Mouse (Mus musculus) forebrain, embryonic 13.5 days (tissue): ENCODE data around the gene Dnal4. TPM values are rescaled to one million over a fixed set of nuclear protein-coding genes. Genes with fewer than 3 reads are reported as not detected.
A peak's percentile ranks its signal among the peaks of the same experiment; 100 is the strongest.

Experiments used
- ATAC-seq: fragments of 200-750 bp; cut with Nextera tagmentation; 2 replicates; pipeline ENCODE4 v1.8.0; 2017
- H3K27ac ChIP-seq: fragments of 300-500 bp; sonication (generic); 2 replicates; pipeline ENCODE4 v1.5.1; 2015; ENCODE audit warnings: inconsistent platforms, mild to moderate bottlenecking, moderate library complexity
- H3K27me3 ChIP-seq: fragments of 300-500 bp; sonication (generic); 2 replicates; pipeline ENCODE4 v1.6.1; 2015; ENCODE audit warnings: mild to moderate bottlenecking, inconsistent platforms
- H3K36me3 ChIP-seq: fragments of 300-500 bp; sonication (generic); 2 replicates; pipeline ENCODE4 v1.6.1; 2015; ENCODE audit warnings: mild to moderate bottlenecking, inconsistent platforms; ENCODE audit not compliant: poor library complexity, severe bottlenecking
- H3K4me1 ChIP-seq: fragments of 300-500 bp; sonication (generic); 2 replicates; pipeline ENCODE4 v1.6.1; 2015; ENCODE audit warnings: inconsistent platforms
- H3K4me2 ChIP-seq: fragments of 300-500 bp; sonication (generic); 2 replicates; pipeline ENCODE4 v1.6.1; 2015; ENCODE audit warnings: inconsistent platforms, mild to moderate bottlenecking, moderate library complexity
- H3K4me3 ChIP-seq: fragments of 300-500 bp; sonication (generic); 2 replicates; pipeline ENCODE4 v1.5.1; 2015; ENCODE audit warnings: mild to moderate bottlenecking, inconsistent platforms
- H3K9ac ChIP-seq: fragments of 300-500 bp; sonication (generic); 2 replicates; pipeline ENCODE4 v1.6.1; 2015; ENCODE audit warnings: mild to moderate bottlenecking, inconsistent platforms
- H3K9me3 ChIP-seq: fragments of 300-500 bp; sonication (generic); replicated peaks from 2 replicates; pipeline ENCODE4 v1.6.1; 2016; ENCODE audit warnings: inconsistent platforms
- WGBS: fragments of 180-500 bp; shearing (Covaris S2); methylation state at CpG from one replicate; pipeline ENCODE4 v1.1.7; 2015; 5-methylcytosine and 5-hydroxymethylcytosine counted together
- polyA plus RNA-seq: library from polyadenylated mRNA; unstranded; fragments of >200 nt; fragmentation: Nextera tagmentation; extraction: Ambion mirVana; gene quantifications from 2 replicates; pipeline ENCODE4 v1.2.1, GENCODE M21; 2015

Dnal4 gene
- polyA plus RNA-seq, 1 experiment from 2014 or later: 90.6 TPM

- ATAC-seq: no peak
- WGBS: 75% methylated on average over 8 of the region's 8 CpGs
- H3K4me3 ChIP-seq: no peak overlapping the region
- H3K27me3 ChIP-seq: no peaks in the 10 kb centered on the region
- H3K4me2 ChIP-seq: no peak overlapping the region
- H3K27ac ChIP-seq: peak overlapping the region; percentile 10; the same call in 1 of the 2 replicates
- no peaks in the 10 kb centered on the region for H3K36me3 ChIP-seq
- H3K4me1 ChIP-seq: peaks cover 9% of the 10 kb centered on the region
- no peak overlapping the region for H3K9ac ChIP-seq
- H3K9me3 ChIP-seq: no peaks in the 10 kb centered on the region
Measured at GRCm38 (mm10) chr15:79755977-79756625, 21.5 kb downstream of the Dnal4 start.

- Histone ChIP-seq H3K27me3 (no peaks in the 10 kb centered on the region), H3K4me2 (no peak overlapping the region)
- 91% methylated on average over 4 of the region's 4 CpGs for WGBS
Measured at GRCm38 (mm10) chr15:79755176-79755575, 22.5 kb downstream of the Dnal4 start.

GRCm38 (mm10) chr15:79753873-79754272 is 23.8 kb downstream of the Dnal4 start:
- Histone ChIP-seq H3K4me3 (no peak overlapping the region), H3K27ac (no peak overlapping the region), H3K9ac (peak overlapping the region; percentile 50; the same call in 1 of the 2 replicates), H3K9me3 (no peaks in the 10 kb centered on the region), H3K4me2 (no peak overlapping the region), H3K27me3 (no peaks in the 10 kb centered on the region), H3K36me3 (no peaks in the 10 kb centered on the region), H3K4me1 (peaks cover 9% of the 10 kb centered on the region)
- 51% methylated on average over 4 of the region's 4 CpGs for WGBS
- no peak for ATAC-seq

More at GRCm38 (mm10) chr15:79755176-79755575, 22.5 kb downstream of the Dnal4 start:
- H3K9ac ChIP-seq: no peak overlapping the region
- peaks cover 9% of the 10 kb centered on the region for H3K4me1 ChIP-seq
- H3K4me3 ChIP-seq: no peak overlapping the region
- no peaks in the 10 kb centered on the region for H3K36me3 ChIP-seq
- no peak overlapping the region for H3K27ac ChIP-seq
- no peaks in the 10 kb centered on the region for H3K9me3 ChIP-seq
- no peak for ATAC-seq

- H3K27ac ChIP-seq: no peak overlapping the region
- H3K36me3 ChIP-seq: no peaks in the 10 kb centered on the region
- ATAC-seq: no peak
- H3K9ac ChIP-seq: no peak overlapping the region
- no peak overlapping the region for H3K4me3 ChIP-seq
- no peak overlapping the region for H3K4me2 ChIP-seq
- no peaks in the 10 kb centered on the region for H3K27me3 ChIP-seq
- WGBS: 89% methylated on average over 3 of the region's 3 CpGs
- H3K9me3 ChIP-seq: no peaks in the 10 kb centered on the region
- peaks cover 9% of the 10 kb centered on the region for H3K4me1 ChIP-seq
Measured at GRCm38 (mm10) chr15:79753420-79753752, 24.3 kb downstream of the Dnal4 start.

GRCm38 (mm10) chr15:79752742-79753419 is 24.8 kb downstream of the Dnal4 start:
- Histone ChIP-seq H3K27ac (no peak overlapping the region), H3K9me3 (no peaks in the 10 kb centered on the region), H3K9ac (no peak overlapping the region), H3K36me3 (no peaks in the 10 kb centered on the region), H3K27me3 (no peaks in the 10 kb centered on the region), H3K4me1 (peaks cover 9% of the 10 kb centered on the region), H3K4me2 (no peak overlapping the region), H3K4me3 (no peak overlapping the region)
- peak; percentile 50; the same call in 1 of the 2 replicates for ATAC-seq
- 24% methylated on average over 11 of the region's 11 CpGs for WGBS

GRCm38 (mm10) chr15:79751772-79752171 is 25.9 kb downstream of the Dnal4 start:
- 85% methylated on average over 17 of the region's 17 CpGs for WGBS
- Histone ChIP-seq H3K4me3 (no peak overlapping the region), H3K4me1 (peaks cover 9% of the 10 kb centered on the region), H3K27ac (no peak overlapping the region), H3K4me2 (no peak overlapping the region), H3K9ac (no peak overlapping the region), H3K36me3 (no peaks in the 10 kb centered on the region), H3K27me3 (no peaks in the 10 kb centered on the region), H3K9me3 (no peaks in the 10 kb centered on the region)
- no peak for ATAC-seq

- WGBS: 88% methylated on average over 8 of the region's 8 CpGs
- Histone ChIP-seq H3K4me2 (no peak overlapping the region), H3K27ac (no peak overlapping the region), H3K9ac (no peak overlapping the region), H3K4me3 (no peak overlapping the region), H3K9me3 (no peaks in the 10 kb centered on the region), H3K36me3 (no peaks in the 10 kb centered on the region), H3K4me1 (no peaks in the 10 kb centered on the region), H3K27me3 (no peaks in the 10 kb centered on the region)
- ATAC-seq: no peak
Measured at GRCm38 (mm10) chr15:79750266-79750665, 27.4 kb downstream of the Dnal4 start.

GRCm38 (mm10) chr15:79749162-79749561 is 28.5 kb downstream of the Dnal4 start:
- Histone ChIP-seq H3K4me1 (no peaks in the 10 kb centered on the region), H3K9ac (no peak overlapping the region), H3K9me3 (no peaks in the 10 kb centered on the region), H3K27ac (no peak overlapping the region), H3K4me3 (no peak overlapping the region), H3K27me3 (no peaks in the 10 kb centered on the region), H3K4me2 (no peak overlapping the region), H3K36me3 (no peaks in the 10 kb centered on the region; the same call in 1 of the 2 replicates)
- WGBS: 92% methylated on average over 7 of the region's 7 CpGs
- ATAC-seq: no peak

GRCm38 (mm10) chr15:79747998-79748397 is 29.7 kb downstream of the Dnal4 start:
- 47% methylated on average over 11 of the region's 11 CpGs for WGBS
- ATAC-seq: 0 out of 2 replicates have a peak, but pooled peaks have one; percentile 17

GRCm38 (mm10) chr15:79745883-79746282 is 31.8 kb downstream of the Dnal4 start:
- H3K9me3 ChIP-seq: no peaks in the 10 kb centered on the region
- peaks cover 12% of the 10 kb centered on the region for H3K4me1 ChIP-seq
- no peaks in the 10 kb centered on the region for H3K27me3 ChIP-seq
- ATAC-seq: no peak
- H3K36me3 ChIP-seq: no peaks in the 10 kb centered on the region; the same call in 1 of the 2 replicates
- no peak overlapping the region for H3K4me2 ChIP-seq
- H3K9ac ChIP-seq: no peak overlapping the region
- no peak overlapping the region for H3K27ac ChIP-seq
- WGBS: 90% methylated on average over 5 of the region's 5 CpGs
- no peak overlapping the region for H3K4me3 ChIP-seq

More at GRCm38 (mm10) chr15:79747998-79748397, 29.7 kb downstream of the Dnal4 start:
- no peak overlapping the region for H3K27ac ChIP-seq
- H3K4me3 ChIP-seq: no peak overlapping the region
- H3K27me3 ChIP-seq: no peaks in the 10 kb centered on the region
- no peaks in the 10 kb centered on the region; the same call in 1 of the 2 replicates for H3K36me3 ChIP-seq
- H3K9ac ChIP-seq: no peak overlapping the region
- H3K9me3 ChIP-seq: no peaks in the 10 kb centered on the region
- no peak overlapping the region for H3K4me2 ChIP-seq
- peaks cover 3% of the 10 kb centered on the region for H3K4me1 ChIP-seq

GRCm38 (mm10) chr15:79745312-79745711 is 32.3 kb downstream of the Dnal4 start:
- no peak for ATAC-seq
- H3K9ac ChIP-seq: no peak overlapping the region
- no peak overlapping the region for H3K4me2 ChIP-seq
- no peaks in the 10 kb centered on the region for H3K27me3 ChIP-seq
- no peak overlapping the region for H3K27ac ChIP-seq
- H3K36me3 ChIP-seq: no peaks in the 10 kb centered on the region; the same call in 1 of the 2 replicates
- H3K4me1 ChIP-seq: peaks cover 17% of the 10 kb centered on the region
- 87% methylated on average over 10 of the region's 10 CpGs for WGBS
- H3K4me3 ChIP-seq: no peak overlapping the region
- no peaks in the 10 kb centered on the region for H3K9me3 ChIP-seq

- peaks cover 23% of the 10 kb centered on the region for H3K4me1 ChIP-seq
- H3K4me3 ChIP-seq: no peak overlapping the region
- no peaks in the 10 kb centered on the region for H3K27me3 ChIP-seq
- ATAC-seq: no peak
- no peak overlapping the region for H3K27ac ChIP-seq
- H3K36me3 ChIP-seq: peaks cover 2% of the 10 kb centered on the region
- no peak overlapping the region for H3K9ac ChIP-seq
- no peak overlapping the region for H3K4me2 ChIP-seq
- H3K9me3 ChIP-seq: no peaks in the 10 kb centered on the region
- 77% methylated on average over 8 of the region's 8 CpGs for WGBS
Measured at GRCm38 (mm10) chr15:79744742-79745141, 32.9 kb downstream of the Dnal4 start.
